Mouse (Mus musculus): ENCODE data around the gene Srgap3. TPM values are rescaled to one million over a fixed set of nuclear protein-coding genes. Genes with fewer than 3 reads are reported as not detected.

Srgap3 gene
- polyA plus RNA-seq, 1 experiment from 2014 or later: 5.3 TPM

DNA sequence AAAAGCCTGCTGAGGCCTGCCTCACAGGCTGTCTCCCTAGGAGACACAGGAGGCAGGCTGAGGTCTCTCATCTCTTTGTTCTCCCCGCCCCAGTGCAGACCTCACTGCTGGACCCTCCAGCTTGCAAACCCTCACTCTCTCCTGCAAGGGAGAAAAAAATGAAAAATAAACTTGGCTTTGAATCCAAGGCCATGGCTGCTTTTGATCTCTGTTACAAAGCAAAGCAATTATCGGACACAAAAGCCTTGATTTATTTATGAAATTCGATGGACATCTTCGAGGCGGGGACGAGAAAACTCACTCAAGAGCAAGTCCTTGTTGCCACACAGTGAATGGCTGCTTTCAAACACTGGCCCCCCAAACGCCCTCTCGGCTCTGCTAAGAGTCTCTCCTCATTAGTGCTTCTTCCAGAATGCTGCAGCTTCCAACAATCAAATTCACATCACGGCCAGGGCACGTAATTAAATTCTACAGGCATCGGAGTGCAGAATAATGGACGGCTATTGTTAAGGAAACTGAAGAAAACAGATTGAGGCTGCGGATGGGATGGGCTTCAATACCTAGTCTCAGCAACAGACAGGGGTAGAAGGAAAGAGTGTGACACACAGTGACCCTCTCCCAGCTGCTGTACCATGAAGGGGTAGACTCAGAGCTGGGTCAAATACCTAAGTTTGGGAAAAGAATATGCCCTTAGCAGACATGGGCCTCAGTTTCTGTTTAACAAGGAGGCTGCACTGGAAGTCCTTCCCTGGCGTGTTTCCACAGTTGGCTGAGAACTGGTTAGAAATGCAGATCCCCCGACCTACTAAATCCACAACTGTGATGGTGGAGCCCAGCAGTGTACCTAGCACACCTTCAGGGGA is 137.2 kb downstream of the Srgap3 start:
- WGBS: 67% methylated on average over 15 of the region's 15 CpGs
- H3K4me3 ChIP-seq (replicated peaks): no peak overlapping the region
- no peak for ATAC-seq (ENCODE audit: insufficient number of reproducible peaks, insufficient read depth, low FRiP score, low TSS enrichment, low read depth)
- H3K36me3 ChIP-seq: peaks cover 2% of the 10 kb centered on the region; the same call in 1 of the 2 replicates
- no peak overlapping the region for H3K4me2 ChIP-seq
- no peak overlapping the region for H3K27ac ChIP-seq
- H3K9ac ChIP-seq (replicated peaks): no peak overlapping the region
- H3K9me3 ChIP-seq: no peaks in the 10 kb centered on the region
- no peaks in the 10 kb centered on the region for H3K4me1 ChIP-seq (replicated peaks)
- no peaks in the 10 kb centered on the region for H3K27me3 ChIP-seq

DNA sequence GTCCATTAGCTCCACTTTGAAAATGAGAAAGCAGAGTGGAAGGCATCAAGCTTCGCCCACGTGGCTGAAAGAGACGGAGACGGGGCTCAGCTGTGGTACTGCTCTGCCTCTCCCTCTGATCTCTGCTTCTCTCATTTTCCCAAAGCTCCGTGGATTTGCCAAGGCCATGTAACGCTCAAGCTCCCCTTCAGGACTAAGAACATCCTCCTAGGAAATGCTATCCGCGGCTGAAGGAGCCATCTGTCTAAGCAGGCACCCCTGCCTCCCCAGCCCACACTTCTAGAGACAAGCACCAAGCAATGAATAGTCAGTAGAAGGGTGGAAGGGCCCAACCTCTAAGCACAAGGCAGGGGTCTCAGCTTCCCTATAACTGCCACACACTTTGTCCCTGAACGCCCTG is 138.3 kb downstream of the Srgap3 start:
- Histone ChIP-seq H3K9me3 (no peaks in the 10 kb centered on the region), H3K9ac (replicated peaks) (no peak overlapping the region), H3K36me3 (peaks cover 2% of the 10 kb centered on the region; the same call in 1 of the 2 replicates), H3K4me1 (replicated peaks) (no peaks in the 10 kb centered on the region), H3K27me3 (no peaks in the 10 kb centered on the region), H3K4me2 (no peak overlapping the region), H3K27ac (no peak overlapping the region), H3K4me3 (replicated peaks) (no peak overlapping the region)
- no peak for ATAC-seq (ENCODE audit: insufficient number of reproducible peaks, insufficient read depth, low FRiP score, low TSS enrichment, low read depth)
- 85% methylated on average over 9 of the region's 9 CpGs for WGBS

DNA sequence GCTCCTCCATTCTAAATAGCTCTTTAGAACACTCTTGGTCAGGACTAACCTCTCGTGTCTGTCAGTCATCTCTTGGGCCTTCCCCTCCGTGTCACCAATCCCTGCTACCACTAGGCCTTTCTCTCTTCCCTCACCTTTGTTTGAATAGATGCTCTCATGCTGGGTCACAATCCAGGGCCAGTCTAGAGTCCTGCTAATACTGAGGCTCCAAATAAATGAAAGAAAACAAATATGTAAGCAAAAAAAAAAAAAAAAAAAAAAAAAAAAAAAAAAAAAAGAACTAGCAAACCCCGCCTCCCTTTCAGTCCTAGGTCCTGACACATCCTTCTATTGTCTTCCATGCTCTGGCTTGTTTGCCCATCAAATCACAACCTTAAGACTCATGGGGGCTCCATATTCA is 145.1 kb downstream of the Srgap3 start:
- Histone ChIP-seq H3K27ac (no peak overlapping the region), H3K4me2 (no peak overlapping the region), H3K36me3 (no peaks in the 10 kb centered on the region), H3K4me3 (replicated peaks) (no peak overlapping the region), H3K9me3 (no peaks in the 10 kb centered on the region), H3K9ac (replicated peaks) (no peak overlapping the region), H3K4me1 (replicated peaks) (no peaks in the 10 kb centered on the region), H3K27me3 (no peaks in the 10 kb centered on the region)
- ATAC-seq (ENCODE audit: insufficient number of reproducible peaks, insufficient read depth, low FRiP score, low TSS enrichment, low read depth): no peak
- WGBS: 61% methylated on average over 3 of the region's 3 CpGs

DNA sequence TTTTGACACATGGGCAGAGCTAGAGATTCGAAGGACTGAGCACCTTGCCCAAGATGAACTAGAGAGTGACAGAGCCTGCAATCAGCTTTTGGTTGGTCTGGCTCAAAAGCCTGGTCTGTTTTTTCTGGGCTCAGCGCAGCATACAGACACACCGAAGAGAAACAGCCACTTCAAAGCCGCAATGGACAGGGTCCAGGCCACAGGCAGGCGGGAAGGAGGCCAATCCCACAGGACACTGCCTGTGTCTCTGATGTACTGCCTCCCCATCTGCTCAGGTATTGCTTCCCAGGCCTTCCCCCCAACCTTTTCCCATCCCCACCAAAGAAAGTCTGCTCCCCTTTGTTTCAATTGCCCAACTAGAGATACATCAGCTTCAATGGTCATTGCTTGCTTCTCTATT is 148.7 kb downstream of the Srgap3 start:
- Histone ChIP-seq H3K27me3 (no peaks in the 10 kb centered on the region), H3K4me2 (no peak overlapping the region), H3K9me3 (no peaks in the 10 kb centered on the region), H3K9ac (replicated peaks) (no peak overlapping the region), H3K27ac (no peak overlapping the region), H3K4me3 (replicated peaks) (no peak overlapping the region), H3K36me3 (no peaks in the 10 kb centered on the region), H3K4me1 (replicated peaks) (no peaks in the 10 kb centered on the region)
- WGBS: 82% methylated on average over 5 of the region's 5 CpGs
- no peak for ATAC-seq (ENCODE audit: insufficient number of reproducible peaks, insufficient read depth, low FRiP score, low TSS enrichment, low read depth)

DNA sequence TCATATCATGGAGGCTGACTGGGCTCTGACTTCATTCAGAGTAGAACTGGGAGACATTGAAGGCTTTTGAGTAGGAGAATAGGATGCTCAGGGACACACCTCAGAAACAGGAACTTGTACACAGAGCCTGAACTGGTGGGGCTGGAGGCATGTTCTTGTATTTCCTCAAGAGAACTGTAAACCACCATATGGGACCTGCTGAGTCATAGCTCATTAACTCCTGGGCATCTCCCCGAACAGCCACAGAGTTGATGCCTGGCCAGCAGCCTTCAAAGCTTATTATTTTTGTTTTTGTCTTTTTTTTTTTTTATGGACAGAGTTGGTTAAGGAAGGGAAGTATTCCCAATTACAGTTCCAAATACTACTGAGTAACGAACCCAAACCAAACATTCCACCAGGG is 150.5 kb downstream of the Srgap3 start:
- Histone ChIP-seq H3K4me1 (replicated peaks) (no peaks in the 10 kb centered on the region), H3K9me3 (no peaks in the 10 kb centered on the region), H3K4me2 (no peak overlapping the region), H3K9ac (replicated peaks) (no peak overlapping the region), H3K27ac (no peak overlapping the region), H3K4me3 (replicated peaks) (no peak overlapping the region), H3K36me3 (no peaks in the 10 kb centered on the region), H3K27me3 (no peaks in the 10 kb centered on the region)
- WGBS: 55% methylated on average over 2 of the region's 2 CpGs
- no peak for ATAC-seq (ENCODE audit: insufficient number of reproducible peaks, insufficient read depth, low FRiP score, low TSS enrichment, low read depth)

DNA sequence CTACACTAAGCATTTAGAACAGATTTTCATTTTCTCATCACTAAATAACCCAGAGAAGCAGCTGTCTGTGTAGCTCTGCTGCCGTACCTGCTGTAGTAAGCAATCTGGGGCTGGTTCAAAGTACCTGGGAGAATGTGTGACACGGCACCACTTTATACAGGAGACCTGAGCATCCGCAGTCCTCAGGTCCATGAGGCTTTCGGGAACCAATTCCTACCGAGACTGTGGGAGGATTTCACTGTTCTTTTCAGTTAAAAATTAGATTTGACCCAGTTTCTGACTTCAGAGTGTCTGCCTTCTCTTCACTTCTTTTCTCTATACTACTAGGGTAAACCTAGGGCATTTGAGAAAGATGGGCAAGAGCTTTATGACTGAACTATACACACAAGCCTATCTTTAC is 153.2 kb downstream of the Srgap3 start:
- 93% methylated on average over 5 of the region's 5 CpGs for WGBS
- no peaks in the 10 kb centered on the region for H3K27me3 ChIP-seq
- no peak for ATAC-seq (ENCODE audit: insufficient number of reproducible peaks, insufficient read depth, low FRiP score, low TSS enrichment, low read depth)
- no peak overlapping the region for H3K9ac ChIP-seq (replicated peaks)
- no peaks in the 10 kb centered on the region for H3K4me1 ChIP-seq (replicated peaks)
- H3K9me3 ChIP-seq: no peaks in the 10 kb centered on the region
- H3K36me3 ChIP-seq: no peaks in the 10 kb centered on the region
- no peak overlapping the region for H3K27ac ChIP-seq
- no peak overlapping the region for H3K4me2 ChIP-seq
- H3K4me3 ChIP-seq (replicated peaks): no peak overlapping the region

DNA sequence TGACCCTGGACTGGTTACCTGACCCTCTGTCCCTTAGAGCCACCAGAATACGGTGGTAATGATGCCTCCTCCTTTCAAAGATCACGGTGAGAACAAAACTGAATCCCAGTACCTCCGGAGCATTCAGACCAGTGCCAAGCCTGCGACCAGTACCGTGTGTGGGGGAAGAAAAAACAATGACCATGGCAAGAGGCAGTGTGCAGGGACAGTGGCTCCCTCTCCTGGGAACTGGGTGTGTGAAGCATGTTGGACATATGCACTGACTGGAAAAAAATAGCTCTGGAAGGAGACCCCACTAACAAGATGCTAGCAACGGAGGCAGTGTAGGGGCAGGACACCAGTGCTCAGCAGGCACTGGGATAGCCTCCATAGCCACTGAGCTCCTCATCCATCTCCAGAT is 157.2 kb downstream of the Srgap3 start:
- H3K9me3 ChIP-seq: no peaks in the 10 kb centered on the region; the same call in 1 of the 2 replicates
- no peaks in the 10 kb centered on the region for H3K27me3 ChIP-seq
- H3K36me3 ChIP-seq: no peaks in the 10 kb centered on the region
- no peak overlapping the region for H3K9ac ChIP-seq (replicated peaks)
- H3K27ac ChIP-seq: no peak overlapping the region
- H3K4me2 ChIP-seq: no peak overlapping the region
- H3K4me1 ChIP-seq (replicated peaks): no peaks in the 10 kb centered on the region
- no peak for ATAC-seq (ENCODE audit: insufficient number of reproducible peaks, insufficient read depth, low FRiP score, low TSS enrichment, low read depth)
- 80% methylated on average over 6 of the region's 6 CpGs for WGBS
- no peak overlapping the region for H3K4me3 ChIP-seq (replicated peaks)

DNA sequence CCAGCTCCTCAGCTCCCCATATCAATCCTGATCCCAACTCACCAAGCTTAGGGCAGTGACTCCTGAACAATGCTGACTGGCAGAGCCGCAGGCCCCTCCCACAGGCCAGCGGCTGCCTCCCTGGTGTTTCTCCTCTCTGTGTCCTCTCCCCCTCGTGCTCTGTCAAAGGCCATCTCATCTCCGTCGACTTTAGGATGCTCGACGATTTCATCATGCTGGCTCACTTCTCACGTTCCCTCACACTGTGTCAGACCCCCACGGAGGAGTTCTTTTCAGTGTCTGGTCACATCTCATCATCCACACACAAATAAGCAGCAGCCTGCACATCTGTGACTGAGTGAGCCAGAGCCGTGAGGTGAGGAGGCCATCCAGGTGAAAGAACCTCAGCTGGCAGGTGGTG is 158.4 kb downstream of the Srgap3 start:
- WGBS: 45% methylated on average over 10 of the region's 10 CpGs
- ATAC-seq (ENCODE audit: insufficient number of reproducible peaks, insufficient read depth, low FRiP score, low TSS enrichment, low read depth): peak; percentile 20; the same call in 1 of the 2 replicates

DNA sequence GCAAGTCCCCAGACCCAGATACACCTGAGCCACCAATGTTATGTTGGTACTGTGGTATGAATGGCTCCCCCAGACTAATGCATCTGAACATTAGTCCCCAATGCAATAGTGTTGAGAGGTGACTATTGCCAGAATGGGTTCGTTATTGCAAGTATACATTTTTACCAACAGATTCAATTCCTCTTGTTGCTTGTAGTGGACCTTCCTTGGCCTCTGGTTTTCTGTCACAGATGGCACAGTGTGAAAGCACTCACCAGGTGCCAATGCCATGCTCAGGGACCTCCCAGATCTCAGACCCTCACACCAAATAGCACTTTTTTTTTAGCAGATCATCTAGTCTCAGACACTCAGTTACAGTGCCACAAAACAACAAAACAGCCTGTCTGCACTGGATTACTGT is 158.9 kb downstream of the Srgap3 start:
- WGBS: 82% methylated on average over 1 of the region's 1 CpGs
- ATAC-seq (ENCODE audit: insufficient number of reproducible peaks, insufficient read depth, low FRiP score, low TSS enrichment, low read depth): no peak

More for the DNA sequence above, 158.4 kb downstream of the Srgap3 start:
- no peaks in the 10 kb centered on the region for H3K4me1 ChIP-seq (replicated peaks)
- H3K27ac ChIP-seq: no peak overlapping the region
- H3K4me3 ChIP-seq (replicated peaks): no peak overlapping the region
- no peaks in the 10 kb centered on the region; the same call in 1 of the 2 replicates for H3K9me3 ChIP-seq
- H3K27me3 ChIP-seq: no peaks in the 10 kb centered on the region
- H3K36me3 ChIP-seq: no peaks in the 10 kb centered on the region
- H3K9ac ChIP-seq (replicated peaks): no peak overlapping the region
- H3K4me2 ChIP-seq: no peak overlapping the region

DNA sequence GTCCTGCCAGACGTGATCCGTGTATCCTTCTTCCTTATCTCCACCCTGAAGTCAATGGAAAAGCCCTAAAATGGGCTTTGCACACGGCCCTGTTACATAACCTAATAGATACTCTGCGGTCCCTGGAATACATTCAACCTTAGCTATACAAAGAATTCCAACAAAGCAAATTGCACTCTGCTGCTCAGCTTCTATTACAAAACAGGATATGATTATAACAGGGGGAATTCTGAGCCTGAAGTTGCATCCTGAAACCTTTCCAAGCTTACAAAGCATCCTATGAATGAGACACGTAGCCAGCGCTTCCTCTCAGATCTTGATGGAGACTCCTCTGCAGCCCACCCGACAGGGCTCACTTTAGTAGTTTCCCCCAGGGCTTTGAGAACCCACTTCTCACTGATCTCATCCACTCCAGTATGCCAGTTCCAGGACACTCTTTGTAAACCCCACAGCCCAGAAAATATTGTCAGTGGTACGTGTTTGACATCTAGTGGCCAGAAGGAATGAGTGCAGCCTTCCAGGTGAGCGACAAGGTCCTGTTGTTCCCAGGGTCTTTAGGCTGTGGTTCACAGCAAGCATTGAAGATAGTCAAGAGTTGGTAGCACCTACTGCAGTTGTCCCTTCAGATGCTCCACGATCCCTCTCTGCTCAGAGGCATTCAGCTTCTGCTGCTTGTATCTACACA is 165.5 kb downstream of the Srgap3 start:
- no peak for ATAC-seq (ENCODE audit: insufficient number of reproducible peaks, insufficient read depth, low FRiP score, low TSS enrichment, low read depth)
- Histone ChIP-seq H3K36me3 (no peaks in the 10 kb centered on the region), H3K9me3 (no peaks in the 10 kb centered on the region; the same call in 1 of the 2 replicates), H3K27me3 (no peaks in the 10 kb centered on the region), H3K4me3 (replicated peaks) (no peak overlapping the region), H3K27ac (no peak overlapping the region), H3K4me2 (no peak overlapping the region), H3K4me1 (replicated peaks) (no peaks in the 10 kb centered on the region), H3K9ac (replicated peaks) (no peak overlapping the region)
- 82% methylated on average over 10 of the region's 10 CpGs for WGBS

More for the DNA sequence above, 158.9 kb downstream of the Srgap3 start:
- no peak overlapping the region for H3K4me3 ChIP-seq (replicated peaks)
- H3K27me3 ChIP-seq: no peaks in the 10 kb centered on the region
- H3K36me3 ChIP-seq: no peaks in the 10 kb centered on the region
- H3K4me1 ChIP-seq (replicated peaks): no peaks in the 10 kb centered on the region
- H3K4me2 ChIP-seq: no peak overlapping the region
- no peaks in the 10 kb centered on the region; the same call in 1 of the 2 replicates for H3K9me3 ChIP-seq
- no peak overlapping the region for H3K9ac ChIP-seq (replicated peaks)
- H3K27ac ChIP-seq: no peak overlapping the region

DNA sequence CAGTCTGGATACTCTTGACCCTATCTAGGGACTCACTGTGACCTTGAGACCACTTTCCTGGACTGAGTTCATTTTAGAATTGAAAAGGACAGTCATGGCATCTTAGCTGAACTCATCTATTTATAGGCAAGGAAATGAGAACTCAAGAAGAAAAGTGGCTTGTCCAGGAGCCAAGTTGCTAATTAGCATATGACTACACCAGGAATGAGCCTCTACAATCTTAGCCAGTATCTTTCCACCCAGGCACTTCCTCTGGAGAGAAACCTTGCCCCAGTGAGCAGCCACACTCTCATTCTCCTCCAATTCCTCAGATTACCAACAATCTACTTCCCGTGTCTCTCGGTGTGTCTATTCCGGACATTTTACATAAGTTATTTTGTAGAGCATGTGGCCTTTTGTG is 168.9 kb downstream of the Srgap3 start:
- WGBS: 96% methylated on average over 3 of the region's 3 CpGs
- peaks cover 13% of the 10 kb centered on the region; the same call in 1 of the 2 replicates for H3K36me3 ChIP-seq

More for the DNA sequence above, 168.9 kb downstream of the Srgap3 start:
- no peak overlapping the region for H3K9ac ChIP-seq (replicated peaks)
- no peak overlapping the region for H3K27ac ChIP-seq
- no peaks in the 10 kb centered on the region for H3K9me3 ChIP-seq
- no peak overlapping the region for H3K4me2 ChIP-seq
- H3K27me3 ChIP-seq: no peaks in the 10 kb centered on the region
- no peak overlapping the region for H3K4me3 ChIP-seq (replicated peaks)
- no peaks in the 10 kb centered on the region for H3K4me1 ChIP-seq (replicated peaks)
- ATAC-seq (ENCODE audit: insufficient number of reproducible peaks, insufficient read depth, low FRiP score, low TSS enrichment, low read depth): no peak

Data from limb, embryonic 12.5 days (tissue).